Mouse (Mus musculus): ENCODE data around the gene Gsdmc3. TPM values are rescaled to one million over a fixed set of nuclear protein-coding genes. Genes with fewer than 3 reads are reported as not detected.
"Not testable (repeated sequence)": the region's sequence is repeated elsewhere in the genome, so short reads cannot be mapped to it uniquely, and the experiment has no call there.

Gene Gsdmc3
- polyA plus RNA-seq, 1 experiment, result 6.3 TPM

DNA sequence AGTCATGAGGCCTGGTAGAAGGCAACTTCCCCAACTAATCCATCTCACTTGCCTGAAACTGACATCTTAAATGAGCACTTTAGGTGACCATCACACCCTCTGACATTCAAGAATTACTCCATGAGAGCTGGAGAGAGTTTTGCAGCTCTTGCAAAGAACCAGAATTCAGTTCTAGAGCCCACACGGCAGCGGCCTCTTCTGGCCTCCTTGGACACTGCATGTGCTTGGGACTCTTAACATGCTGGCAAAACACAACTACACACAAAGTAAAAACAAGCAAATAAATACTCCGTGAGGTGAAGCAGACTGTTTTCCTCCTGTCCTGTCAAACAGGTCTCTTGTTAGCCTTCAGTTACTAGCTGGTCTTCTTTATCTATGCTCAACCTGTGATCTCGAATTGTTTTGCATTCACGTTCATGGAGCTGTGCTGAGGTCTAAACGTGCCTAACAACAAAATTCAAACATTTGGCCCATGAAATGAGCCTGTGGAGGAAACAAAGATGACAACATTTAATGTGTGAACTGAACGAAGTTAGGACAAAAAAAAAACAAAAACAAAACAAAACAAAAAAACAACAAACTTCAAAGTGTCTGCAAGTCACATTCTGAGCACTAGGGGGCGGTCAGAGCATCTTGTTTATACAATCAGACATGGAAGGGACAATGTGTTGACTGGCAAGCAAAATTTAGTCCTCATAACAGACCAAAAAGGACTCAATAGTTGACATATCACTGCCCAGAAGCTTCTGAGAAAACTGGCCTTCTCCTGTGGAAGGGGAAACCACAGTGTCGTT, 17.4 kb upstream of the Gsdmc3 start:
- H3K4me3 ChIP-seq (ENCODE audit: low read depth, low read length); H3K4me1 ChIP-seq (ENCODE audit: control insufficient read depth, insufficient read depth, insufficient read length, low read length); H3K27me3 ChIP-seq (ENCODE audit: control insufficient read depth, insufficient read depth, low read length); H3K36me3 ChIP-seq (ENCODE audit: control insufficient read depth, insufficient read depth, low read length); H3K27ac ChIP-seq (ENCODE audit: insufficient read depth, low read depth, low read length): not testable (repeated sequence)
- WGBS, result 19% methylated on average over 9 of the region's 9 CpGs
- peak; percentile 71; the same call in 1 of the 2 replicates for TF ChIP-seq CTCF (IDR thresholded peaks at IDR 0.05; ENCODE audit: extremely low read depth, insufficient read length, insufficient replicate concordance, low read depth, low read length)

GRCm38 (mm10) chr15:63888440-63888839, 10.1 kb upstream of the Gsdmc3 start:
- H3K4me1 ChIP-seq (ENCODE audit: control insufficient read depth, insufficient read depth, insufficient read length, low read length); H3K27me3 ChIP-seq (ENCODE audit: control insufficient read depth, insufficient read depth, low read length); H3K4me3 ChIP-seq (ENCODE audit: low read depth, low read length); H3K27ac ChIP-seq (ENCODE audit: insufficient read depth, low read depth, low read length); H3K36me3 ChIP-seq (ENCODE audit: control insufficient read depth, insufficient read depth, low read length): not testable (repeated sequence)
- 66% methylated on average over 5 of the region's 5 CpGs for WGBS

GRCm38 (mm10) chr15:63887949-63888348, 9.6 kb upstream of the Gsdmc3 start:
- no CpG with 5 or more reads among the region's 5 CpGs for WGBS
- not testable (repeated sequence) for H3K27me3 ChIP-seq (ENCODE audit: control insufficient read depth, insufficient read depth, low read length)

GRCm38 (mm10) chr15:63876160-63876559, 2.2 kb downstream of the Gsdmc3 start:
- not testable (repeated sequence) for H3K27ac ChIP-seq (ENCODE audit: insufficient read depth, low read depth, low read length); H3K4me1 ChIP-seq (ENCODE audit: control insufficient read depth, insufficient read depth, insufficient read length, low read length); H3K36me3 ChIP-seq (ENCODE audit: control insufficient read depth, insufficient read depth, low read length); H3K27me3 ChIP-seq (ENCODE audit: control insufficient read depth, insufficient read depth, low read length); H3K4me3 ChIP-seq (ENCODE audit: low read depth, low read length)

More at GRCm38 (mm10) chr15:63887949-63888348, 9.6 kb upstream of the Gsdmc3 start:
- H3K27ac ChIP-seq (ENCODE audit: insufficient read depth, low read depth, low read length); H3K4me3 ChIP-seq (ENCODE audit: low read depth, low read length); H3K36me3 ChIP-seq (ENCODE audit: control insufficient read depth, insufficient read depth, low read length); H3K4me1 ChIP-seq (ENCODE audit: control insufficient read depth, insufficient read depth, insufficient read length, low read length): not testable (repeated sequence)

- not testable (repeated sequence) for H3K27ac ChIP-seq (ENCODE audit: insufficient read depth, low read depth, low read length); H3K27me3 ChIP-seq (ENCODE audit: control insufficient read depth, insufficient read depth, low read length); H3K36me3 ChIP-seq (ENCODE audit: control insufficient read depth, insufficient read depth, low read length); H3K4me1 ChIP-seq (ENCODE audit: control insufficient read depth, insufficient read depth, insufficient read length, low read length); H3K4me3 ChIP-seq (ENCODE audit: low read depth, low read length)
- 38% methylated on average over 5 of the region's 5 CpGs for WGBS
- TF ChIP-seq CTCF (IDR thresholded peaks at IDR 0.05; ENCODE audit: extremely low read depth, insufficient read length, insufficient replicate concordance, low read depth, low read length), result peak; percentile 14; the same call in 1 of the 2 replicates
These were observed 16.4 kb downstream of the Gsdmc3 start for GRCm38 (mm10) chr15:63861965-63862364.

Other genes with a start within 250 kb of the Gsdmc3 start
- gene Gsdmc2, start 33.4 kb downstream of the Gsdmc3 start, polyA plus RNA-seq (2012; rRNA removed), result 0.84 and 19.1 TPM in 2 replicates
- 1.1 and 30.6 TPM in 2 replicates for gene Gsdmc4, start 33.7 kb upstream of the Gsdmc3 start, polyA plus RNA-seq (2012; rRNA removed)
- 8.7 and 13.3 TPM in 2 replicates for gene Fam49b, start 181.9 kb upstream of the Gsdmc3 start, polyA plus RNA-seq (2012; rRNA removed)

Data from small intestine, adult 2 months (tissue).